Mouse (Mus musculus): ENCODE data around the gene Olfr374.

DNA sequence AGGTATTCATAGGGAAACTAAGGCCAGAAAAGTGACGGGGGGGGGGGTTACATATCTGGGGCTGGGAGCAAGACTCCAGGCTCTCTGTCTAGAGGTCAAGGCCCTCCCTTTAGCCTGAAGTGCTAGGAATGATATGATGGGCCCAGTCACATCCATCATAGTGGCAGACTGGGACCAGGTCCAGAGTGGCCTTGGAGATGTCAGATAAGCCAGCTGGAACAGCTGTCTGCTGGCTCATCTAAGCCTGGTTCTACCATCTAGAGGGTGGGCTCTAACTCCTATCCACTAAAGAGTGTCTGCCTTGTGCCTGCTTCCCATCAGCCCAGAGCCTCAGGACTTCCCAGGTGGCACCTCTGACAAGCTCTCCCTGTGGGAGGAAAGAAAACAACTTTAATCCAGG is 26.1 kb downstream of the Olfr374 start:
- TF ChIP-seq CTCF (IDR thresholded peaks at IDR 0.05; ENCODE audit: control insufficient read depth, insufficient read depth, insufficient replicate concordance, low read depth, low read length) = no peak
- TF ChIP-seq POLR2A (IDR thresholded peaks at IDR 0.05; ENCODE audit: control insufficient read depth, low read depth, low read length) = no peak

Data from testis, adult 2 months (tissue).